Mouse (Mus musculus) retina, postnatal 7 days (tissue): ENCODE measurements around the gene Ctbp2.

ENCODE experiments used
- DNase-seq: peaks from one replicate; pipeline ENCODE4 v3.0.0-alpha.2; 2012; ENCODE audit warnings: low read depth, low spot score

The Ctbp2 gene

GRCm38 (mm10) chr7:132939118-132939517 is 185.0 kb downstream of the Ctbp2 start:
- DNase-seq, result no peak
